Mouse (Mus musculus) ovary, adult 18-20 months (tissue): Measurements from ENCODE around the gene Nop2.
"Not testable (repeated sequence)": the region's sequence is repeated elsewhere in the genome, so short reads cannot be mapped to it uniquely, and the experiment has no call there.

ENCODE experiments used
- DNase-seq: peaks from one replicate; pipeline ENCODE4 v3.0.0; 2022; ENCODE audit warnings: low spot score, mixed read lengths

Nop2 gene

DNA sequence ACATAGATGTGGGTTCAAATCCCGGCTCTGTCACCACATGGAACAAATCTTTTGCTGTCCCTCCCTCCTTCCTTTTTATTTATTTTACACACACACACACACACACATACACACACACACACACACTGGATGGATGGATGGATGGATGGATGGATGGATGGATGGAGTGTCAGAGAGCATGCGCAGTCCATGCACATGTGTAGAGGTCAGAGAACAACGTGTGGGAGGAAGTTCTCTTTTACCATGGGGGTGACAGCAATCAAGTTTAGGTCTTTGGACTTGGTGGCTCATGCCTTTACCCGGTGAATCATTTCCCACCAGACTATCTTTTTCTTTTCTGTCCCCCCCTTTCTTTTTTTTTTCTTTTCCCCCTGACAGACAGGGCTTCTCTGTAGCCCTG, 22.0 kb downstream of the Nop2 start:
- no peak for DNase-seq

DNA sequence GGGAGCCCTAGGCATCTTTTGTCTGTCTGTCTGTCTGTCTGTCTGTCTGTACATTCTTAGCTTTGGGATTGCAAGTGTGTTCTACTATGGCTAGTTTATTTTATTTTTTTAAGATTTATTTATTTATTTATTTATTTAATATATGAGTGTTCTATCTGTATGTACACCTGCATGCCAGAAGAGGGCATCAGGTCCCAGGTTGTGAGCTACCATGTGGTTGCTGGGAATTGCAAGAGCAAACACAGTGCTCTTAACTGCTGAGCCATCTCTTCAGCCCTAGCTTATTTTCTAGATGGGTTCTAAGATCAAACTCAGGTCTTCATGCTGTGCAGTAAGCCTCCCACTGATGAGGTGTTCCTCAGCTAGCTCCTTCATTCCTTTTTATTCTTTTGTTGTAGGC, 22.8 kb downstream of the Nop2 start:
- DNase-seq: no peak

DNA sequence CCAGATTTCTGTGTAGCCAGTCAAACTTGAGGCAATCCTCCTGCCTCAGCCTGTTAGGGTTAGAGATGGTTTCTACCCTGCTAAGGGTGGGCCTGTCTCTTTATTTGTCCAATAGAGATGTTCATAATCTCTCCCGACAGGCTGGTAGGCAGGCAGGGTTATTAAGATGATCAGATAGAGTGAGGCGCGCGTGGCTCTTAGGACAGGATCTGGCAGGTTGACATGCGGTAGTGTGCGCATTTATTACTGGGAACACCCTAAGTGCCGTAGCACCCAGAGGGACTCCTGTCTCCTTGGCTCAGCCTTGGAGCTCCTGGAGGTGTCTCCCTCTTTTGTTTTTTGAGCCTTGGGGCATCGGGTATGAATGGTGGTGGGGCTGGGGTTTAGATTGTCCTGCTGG, 23.6 kb downstream of the Nop2 start:
- DNase-seq: no peak

GRCm38 (mm10) chr6:125156491-125156890, 24.8 kb downstream of the Nop2 start:
- no peak for DNase-seq

GRCm38 (mm10) chr6:125156903-125157614, 25.4 kb downstream of the Nop2 start:
- DNase-seq: no peak

- DNase-seq: no peak
Observed at GRCm38 (mm10) chr6:125158944-125159492, 27.3 kb downstream of the Nop2 start.

DNA sequence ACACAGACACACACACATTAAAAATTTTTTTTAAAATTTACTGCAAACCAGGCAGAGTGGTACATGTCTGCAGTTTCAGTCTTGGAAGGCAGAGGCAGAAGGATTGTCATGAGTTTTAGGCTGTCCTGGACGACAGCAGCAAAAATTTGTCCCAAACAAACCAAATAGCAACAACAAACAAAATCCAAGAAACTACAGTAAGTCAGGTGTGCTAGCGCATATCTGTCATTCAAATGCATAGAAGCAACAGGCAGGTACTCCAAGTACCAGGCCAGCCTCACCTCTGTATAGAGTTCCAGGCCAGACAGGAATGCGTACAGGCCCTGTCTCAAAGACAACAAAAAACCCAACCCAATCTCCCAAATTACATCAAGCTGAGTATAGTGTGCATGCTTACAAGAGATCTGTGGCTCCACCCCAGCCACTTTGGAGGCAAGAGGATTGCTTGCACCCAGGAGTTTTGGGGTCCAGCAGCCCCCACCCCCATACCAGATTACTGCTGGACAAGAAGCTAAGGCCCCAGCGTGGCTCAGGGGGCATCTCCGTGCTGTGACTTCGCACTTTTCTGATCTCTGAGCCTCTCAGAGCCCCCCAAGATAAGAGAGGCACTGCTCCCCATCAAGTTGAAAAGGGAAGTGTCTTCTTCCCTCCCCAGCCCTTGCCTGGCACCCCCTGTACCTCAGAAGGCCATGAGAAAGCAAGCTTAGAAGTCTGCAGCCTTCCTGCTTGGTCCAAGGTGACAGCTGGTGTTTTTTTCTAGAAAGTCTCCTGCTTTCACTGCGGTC, 28.3 kb downstream of the Nop2 start:
- no peak for DNase-seq

DNA sequence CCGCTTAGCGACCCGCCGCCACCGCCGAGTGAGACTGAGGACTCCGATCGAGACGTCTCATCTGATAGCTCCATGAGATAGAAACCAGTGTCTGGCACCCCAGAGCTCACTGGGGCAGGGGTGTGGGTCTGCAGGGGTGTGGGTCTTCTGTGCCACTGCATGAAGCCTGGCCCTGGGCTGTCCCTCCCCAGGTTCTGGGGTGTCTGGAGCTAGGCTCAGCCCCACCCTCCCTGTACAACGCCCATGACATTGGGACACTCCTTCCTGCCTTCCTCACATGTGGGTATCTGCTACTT, 28.8 kb downstream of the Nop2 start:
- no peak for DNase-seq

- DNase-seq: no peak
Observed at GRCm38 (mm10) chr6:125160854-125161760, 29.4 kb downstream of the Nop2 start.

DNA sequence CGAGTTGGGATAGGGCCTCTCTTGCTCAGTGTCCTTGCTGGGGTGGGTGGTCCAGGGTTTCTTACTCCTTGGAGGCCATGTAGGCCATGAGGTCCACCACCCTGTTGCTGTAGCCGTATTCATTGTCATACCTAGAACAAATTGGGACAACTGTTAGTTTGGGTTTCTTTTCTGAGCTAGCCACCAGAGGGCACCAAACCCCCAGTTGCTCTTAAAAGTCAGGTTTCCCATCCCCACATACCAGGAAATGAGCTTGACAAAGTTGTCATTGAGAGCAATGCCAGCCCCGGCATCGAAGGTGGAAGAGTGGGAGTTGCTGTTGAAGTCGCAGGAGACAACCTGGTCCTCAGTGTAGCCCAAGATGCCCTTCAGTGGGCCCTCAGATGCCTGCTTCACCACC, 30.3 kb downstream of the Nop2 start:
- DNase-seq: not testable (repeated sequence)

- DNase-seq: not testable (repeated sequence)
Observed at GRCm38 (mm10) chr6:125162615-125163305, 31.1 kb downstream of the Nop2 start.

- DNase-seq: no peak
Observed at GRCm38 (mm10) chr6:125163801-125164657, 32.3 kb downstream of the Nop2 start.

DNA sequence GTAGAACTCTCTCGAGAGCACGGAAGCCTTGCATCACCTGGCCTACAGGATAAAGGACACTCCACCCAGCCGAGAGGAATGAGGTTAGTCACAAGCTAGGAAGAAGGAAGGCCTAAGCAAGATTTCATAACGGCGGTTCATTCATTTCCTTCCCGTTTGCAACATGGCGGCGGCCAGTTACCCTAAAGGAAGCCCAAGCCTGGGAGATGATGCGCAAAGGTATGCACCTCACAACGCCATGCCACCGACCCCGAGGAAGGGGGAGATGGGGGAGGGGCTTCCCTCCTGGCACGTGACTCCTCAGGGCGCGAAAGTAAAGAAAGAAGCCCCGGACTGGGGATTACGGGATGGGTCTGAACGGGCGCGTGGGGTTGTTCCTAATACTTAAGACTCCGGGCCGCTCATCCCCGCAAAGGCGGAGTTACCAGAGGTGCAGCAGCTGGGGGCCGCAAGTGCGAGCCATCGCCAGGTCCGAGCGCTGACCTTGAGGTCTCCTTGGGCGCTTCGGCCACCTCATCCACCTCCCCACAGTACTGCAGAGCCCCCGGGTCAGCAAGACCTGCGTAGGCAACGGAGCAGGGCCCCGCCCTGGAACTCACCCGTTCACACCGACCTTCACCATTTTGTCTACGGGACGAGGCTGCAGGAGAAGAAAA, 33.1 kb downstream of the Nop2 start:
- peak; percentile 56 for DNase-seq

DNA sequence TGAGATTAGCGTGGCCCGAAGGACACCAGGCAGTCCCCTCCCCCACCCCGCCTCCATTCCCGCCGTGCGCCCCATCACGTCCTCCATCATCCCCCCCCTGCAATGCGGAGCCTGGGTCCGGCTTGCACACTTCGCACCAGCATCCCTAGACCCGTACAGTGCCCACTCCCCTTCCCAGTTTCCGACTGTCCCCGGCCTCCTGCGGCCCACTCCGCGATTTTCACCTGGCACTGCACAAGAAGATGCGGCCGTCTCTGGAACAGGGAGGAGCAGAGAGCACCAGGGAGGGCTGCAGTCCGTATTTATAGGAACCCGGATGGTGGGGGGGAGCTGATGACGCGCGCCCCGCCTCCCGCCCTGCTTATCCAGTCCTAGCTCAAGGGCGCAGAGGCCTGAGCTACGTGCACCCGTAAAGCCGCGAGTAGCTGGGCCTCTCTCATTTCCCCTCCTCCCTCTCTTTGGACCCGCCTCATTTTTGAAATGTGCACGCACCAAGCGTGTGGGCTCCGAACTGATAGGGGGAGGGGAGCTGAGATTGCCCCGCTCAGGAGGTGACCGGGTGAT, 33.7 kb downstream of the Nop2 start:
- DNase-seq: peak; percentile 96

GRCm38 (mm10) chr6:125166051-125166751, 34.5 kb downstream of the Nop2 start, which contains the start of gene Gapdh:
Gapdh (minus strand) TSS chr6:125166467.
- peak; percentile 84 for DNase-seq

- DNase-seq: no peak
Observed at GRCm38 (mm10) chr6:125166861-125167650, 35.3 kb downstream of the Nop2 start.

GRCm38 (mm10) chr6:125168086-125168485, 36.4 kb downstream of the Nop2 start:
- no peak for DNase-seq

GRCm38 (mm10) chr6:125170194-125170593, 38.5 kb downstream of the Nop2 start:
- no peak for DNase-seq
